Mouse (Mus musculus) bone marrow macrophage, adult 2 months (primary cell): ENCODE results near the gene Gnat2.

ENCODE experiments used
- CTCF ChIP-seq: IDR thresholded peaks from 2 replicates; pipeline ENCODE4 v1.5.1; 2012; ENCODE audit warnings: low read depth, mild to moderate bottlenecking, low read length, moderate library complexity
- POLR2A ChIP-seq: IDR thresholded peaks from 2 replicates; pipeline ENCODE4 v1.6.1; 2012; ENCODE audit warnings: mild to moderate bottlenecking, low read depth, low read length, borderline replicate concordance

DNA sequence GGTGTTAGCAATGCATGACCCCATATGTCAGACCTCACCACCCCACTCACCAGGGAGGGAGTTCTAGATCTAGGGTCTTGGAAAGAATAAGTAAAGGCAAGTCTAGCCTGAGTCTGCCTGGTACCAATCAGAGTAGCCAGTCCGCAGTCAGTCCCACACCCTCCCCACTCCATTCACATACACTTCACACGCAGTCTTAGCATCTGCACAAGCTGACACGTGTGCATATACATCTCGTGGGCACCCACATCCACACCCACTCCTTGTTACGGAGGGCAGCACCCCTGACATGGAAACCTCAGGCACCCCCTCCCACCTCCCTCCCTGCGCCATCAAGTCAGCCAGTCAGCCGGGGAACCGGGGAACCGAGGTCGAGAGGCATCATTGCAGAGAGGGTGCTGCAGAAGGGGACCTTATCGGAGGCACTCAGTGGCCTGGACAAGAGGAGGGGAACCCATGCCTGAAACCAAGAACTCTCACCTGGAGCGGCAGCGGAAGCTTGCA is 7.8 kb upstream of the Gnat2 start:
- TF ChIP-seq CTCF (no peak), POLR2A (no peak)
